In genomic region chr15:83451621-83452210, GRCm38 (mm10) we compare ENCODE assay signal across 8 mouse cellular contexts. TPM values are rescaled to one million over a fixed set of nuclear protein-coding genes. Genes with fewer than 3 reads are reported as not detected.
DNase-seq lines count a peak whose midpoint lies in the region; ATAC-seq lines count a peak whose summit lies in the region.

No protein-coding gene starts in this region.

- H3K4me2 ChIP-seq in intestine, embryonic 16.5 days (ENCODE audit: low read depth, low read length) = peak overlapping the region; percentile 40
- H3K4me2 ChIP-seq in liver, embryonic 16.5 days (ENCODE audit: low read depth, low read length) = no peak overlapping the region

- H3K27ac ChIP-seq in intestine, embryonic 16.5 days (ENCODE audit: low read length) = peak overlapping the region; percentile 86
- H3K27ac ChIP-seq in liver, embryonic 16.5 days (ENCODE audit: low read length) = peak overlapping the region; percentile 59

- no peak overlapping the region for H3K4me3 ChIP-seq in intestine, embryonic 16.5 days (ENCODE audit: low read length)
- no peak overlapping the region for H3K4me3 ChIP-seq in liver, embryonic 16.5 days (ENCODE audit: low read depth, low read length)

- no peaks in the 10 kb centered on the region for H3K36me3 ChIP-seq in intestine, embryonic 16.5 days (ENCODE audit: control insufficient read depth, insufficient read depth, low read length)
- H3K36me3 ChIP-seq in liver, embryonic 16.5 days (ENCODE audit: control insufficient read depth, insufficient read depth) = no peaks in the 10 kb centered on the region

- no peak overlapping the region for H3K9ac ChIP-seq in intestine, embryonic 16.5 days (ENCODE audit: low read depth, low read length)
- no peak overlapping the region for H3K9ac ChIP-seq in liver, embryonic 16.5 days (ENCODE audit: low read depth, low read length)

- peak; percentile 64 for ATAC-seq in intestine, embryonic 16.5 days
- peak; percentile 63 for ATAC-seq in liver, embryonic 16.5 days (ENCODE audit: low read depth)

- no peaks in the 10 kb centered on the region for H3K27me3 ChIP-seq in intestine, embryonic 16.5 days (replicated peaks; ENCODE audit: control insufficient read depth, insufficient read depth, low read length)
- no peaks in the 10 kb centered on the region for H3K27me3 ChIP-seq in liver, embryonic 16.5 days (ENCODE audit: control insufficient read depth, insufficient read depth, low read depth, low read length)

- H3K9me3 ChIP-seq in intestine, embryonic 16.5 days (ENCODE audit: control insufficient read depth, low read length) = no peaks in the 10 kb centered on the region
- no peaks in the 10 kb centered on the region for H3K9me3 ChIP-seq in liver, embryonic 16.5 days (replicated peaks; ENCODE audit: control insufficient read depth, low read length)

- WGBS in intestine, embryonic 16.5 days = 48% methylated on average over 7 of the region's 7 CpGs
- whole genome bisulfite sequencing in liver, embryonic 16.5 days (ENCODE audit: insufficient replicate concordance) = 41% methylated on average over 7 of the region's 7 CpGs

- DNase-seq in adrenal gland, adult (ENCODE audit: inconsistent age in 2 of 2, low spot score in 1 of 2) = peak; percentile 63 to 84
- DNase-seq in adrenal gland, adult 18-20 months (ENCODE audit: low spot score in 2 of 2) = no peak
- DNase-seq in ovary, adult 18-20 months (ENCODE audit: low spot score) = peak; percentile 53
- DNase-seq in ovary, postnatal 14 days (ENCODE audit: low spot score) = no peak
- DNase-seq in telencephalon, adult 2 months (ENCODE audit: low read depth, low spot score) = peak; percentile 56
- DNase-seq in thymus, postnatal 10 days (ENCODE audit: low spot score in 2 of 2) = no peak

- peaks cover 63% of the 10 kb centered on the region for H3K4me1 ChIP-seq in intestine, embryonic 16.5 days (ENCODE audit: control insufficient read depth, insufficient read depth, low read length)
- H3K4me1 ChIP-seq in liver, embryonic 16.5 days (ENCODE audit: control insufficient read depth, low read depth, low read length) = peaks cover 63% of the 10 kb centered on the region

RNA-seq across cellular contexts. Expression of gene Pacsin2, which starts 12.7 kb away (rescaled TPM):
- total RNA-seq in adrenal gland, adult 18-20 months (2021) = 10 to 100 TPM; 88.9 to 94.8 TPM
- polyA plus RNA-seq in intestine, embryonic 16.5 days (2015; fragmentation: Nextera tagmentation; extraction: Ambion mirVana) = 76.4 and 81.6 TPM in 2 replicates
- polyA plus RNA-seq in liver, embryonic 16.5 days (2015; fragmentation: Nextera tagmentation; extraction: Ambion mirVana) = 45.6 and 47.9 TPM in 2 replicates

RNA-seq across cellular contexts. Expression of gene Ttll1, which starts 59.0 kb away (rescaled TPM):
- 1 to 10 TPM; 6.9 to 8.8 TPM for total RNA-seq in adrenal gland, adult 18-20 months (2021)
- 14.1 and 17.1 TPM in 2 replicates for polyA plus RNA-seq in intestine, embryonic 16.5 days (2015; fragmentation: Nextera tagmentation; extraction: Ambion mirVana)
- 4.3 and 4.7 TPM in 2 replicates for polyA plus RNA-seq in liver, embryonic 16.5 days (2015; fragmentation: Nextera tagmentation; extraction: Ambion mirVana)

Comparison
In these comparisons a context has a peak if more than half of its experiments do, and no peak if none do; other contexts are left out.
1. DNase-seq: peak in adrenal gland, adult (2 of 2), ovary, adult 18-20 months (single experiment) and telencephalon, adult 2 months (single experiment); none in adrenal gland, adult 18-20 months (0 of 2), ovary, postnatal 14 days (single experiment) and thymus, postnatal 10 days (0 of 2).